Mouse (Mus musculus): ENCODE results near the gene Rell1. TPM values are rescaled to one million over a fixed set of nuclear protein-coding genes. Genes with fewer than 3 reads are reported as not detected.

Gene Rell1
- polyA plus RNA-seq, 1 experiment, result 3.3 TPM

GRCm38 (mm10) chr5:63879026-63879425 lies 89.7 kb downstream of the Rell1 start:
- no peak for TF ChIP-seq GATA1 (IDR thresholded peaks at IDR 0.05; ENCODE audit: low read length)

GRCm38 (mm10) chr5:63876081-63876480 lies 92.6 kb downstream of the Rell1 start:
- TF ChIP-seq GATA1 (IDR thresholded peaks at IDR 0.05; ENCODE audit: low read length), result no peak

GRCm38 (mm10) chr5:63874880-63875279 lies 93.8 kb downstream of the Rell1 start:
- no peak for TF ChIP-seq GATA1 (IDR thresholded peaks at IDR 0.05; ENCODE audit: low read length)

GRCm38 (mm10) chr5:63872176-63872932 lies 96.3 kb downstream of the Rell1 start:
- TF ChIP-seq GATA1 (IDR thresholded peaks at IDR 0.05; ENCODE audit: low read length), result no peak

- TF ChIP-seq GATA1 (IDR thresholded peaks at IDR 0.05; ENCODE audit: low read length), result no peak
These were observed 101.3 kb downstream of the Rell1 start for GRCm38 (mm10) chr5:63867421-63867820.

GRCm38 (mm10) chr5:63858901-63859300 lies 109.8 kb downstream of the Rell1 start:
- TF ChIP-seq GATA1 (IDR thresholded peaks at IDR 0.05; ENCODE audit: low read length), result no peak

Other genes with a start within 250 kb of the Rell1 start
- gene 0610040J01Rik, start 156.5 kb downstream of the Rell1 start, polyA plus RNA-seq (2012), result not detected in 2 replicates
- 56.8 and 75.7 TPM in 2 replicates for gene Pgm2, start 124.1 kb upstream of the Rell1 start, polyA plus RNA-seq (2012)
- gene Tbc1d1, start 187.4 kb upstream of the Rell1 start, polyA plus RNA-seq (2012), result 2.8 and 2.9 TPM in 2 replicates